Mouse (Mus musculus) kidney, adult 8-10 months (tissue): ENCODE results near the gene Csrp1.
A peak's percentile ranks its signal among the peaks of the same experiment; 100 is the strongest.

ENCODE experiments used
- DNase-seq, 2 experiments: peaks; one replicate each; pipeline ENCODE4 v3.0.0; 2022

The Csrp1 gene

GRCm38 (mm10) chr1:135778780-135779535, 59.1 kb downstream of the Csrp1 start, which contains the start of gene Tnni1:
Gene Tnni1 (plus strand): TSS chr1:135779434.
- no peak for DNase-seq

GRCm38 (mm10) chr1:135780649-135781048, 60.8 kb downstream of the Csrp1 start:
- no peak for DNase-seq

GRCm38 (mm10) chr1:135781220-135781619, 61.4 kb downstream of the Csrp1 start:
- DNase-seq, result peak; percentile 48 to 67

- DNase-seq, result no peak
These were observed 63.0 kb downstream of the Csrp1 start for GRCm38 (mm10) chr1:135782816-135783215.

GRCm38 (mm10) chr1:135787799-135788198, 67.9 kb downstream of the Csrp1 start:
- DNase-seq, result peak; percentile 49 to 77

GRCm38 (mm10) chr1:135788708-135789107, 68.8 kb downstream of the Csrp1 start:
- DNase-seq, result no peak

GRCm38 (mm10) chr1:135789815-135790214, 70.0 kb downstream of the Csrp1 start:
- DNase-seq, result peak in 1 of 2 experiments; percentile 62

GRCm38 (mm10) chr1:135792143-135792939, 72.5 kb downstream of the Csrp1 start:
- no peak for DNase-seq

- DNase-seq, result no peak
These were observed 73.7 kb downstream of the Csrp1 start for GRCm38 (mm10) chr1:135793370-135794215.

GRCm38 (mm10) chr1:135794216-135795134, 74.6 kb downstream of the Csrp1 start:
- no peak for DNase-seq

GRCm38 (mm10) chr1:135798492-135798891, 78.6 kb downstream of the Csrp1 start:
- DNase-seq, result no peak

- DNase-seq, result no peak
These were observed 79.3 kb downstream of the Csrp1 start for GRCm38 (mm10) chr1:135799109-135799627.

GRCm38 (mm10) chr1:135800192-135800950, 80.5 kb downstream of the Csrp1 start:
- no peak for DNase-seq
